Mouse (Mus musculus) cerebellum, postnatal 14 days (tissue): ENCODE data around the gene Srbd1.

Source experiments
- DNase-seq, 2 experiments: peaks; one replicate each; pipeline ENCODE4 v3.0.0; 2021; ENCODE audit warnings: mixed read lengths in 2 of 2

The Srbd1 gene

DNA sequence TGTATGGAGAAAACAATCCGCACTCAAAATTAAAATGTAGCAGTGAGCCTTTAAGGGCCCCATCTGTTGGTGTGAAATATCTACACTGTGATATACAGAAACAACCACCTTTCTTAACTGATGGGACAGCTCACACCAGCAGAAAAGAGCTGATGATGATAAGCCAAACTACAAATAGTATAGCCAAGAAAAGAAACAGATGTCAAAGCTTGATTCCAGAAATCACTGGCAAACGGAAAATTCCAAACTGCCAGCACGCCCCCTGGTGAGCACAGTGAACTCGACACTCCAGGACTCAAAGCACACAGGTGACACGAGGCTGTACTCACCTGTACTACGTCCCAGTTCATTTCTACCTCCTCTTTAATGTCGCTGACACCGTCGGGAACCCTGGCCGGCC lies 9.1 kb downstream of the Srbd1 start:
- DNase-seq = no peak

DNA sequence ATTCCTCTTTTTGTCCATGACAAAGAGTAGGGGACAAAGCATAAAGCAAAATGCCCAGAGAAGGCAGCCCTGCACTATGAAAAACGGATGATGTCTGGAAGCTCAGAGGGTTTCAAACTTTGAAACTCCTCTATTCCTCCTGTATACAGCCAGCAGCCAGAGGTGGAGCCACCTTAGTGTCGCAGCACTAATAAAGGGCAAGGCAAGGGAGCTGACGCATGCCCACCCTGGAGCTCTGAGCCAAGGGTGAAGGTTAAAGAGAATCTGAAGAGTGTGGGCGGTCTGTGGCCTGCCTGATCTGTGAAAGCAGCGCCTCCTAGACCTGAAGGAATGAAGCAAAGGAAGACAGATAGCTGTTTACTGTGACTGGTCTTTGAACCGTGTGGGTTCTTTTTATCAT lies 10.5 kb downstream of the Srbd1 start:
- no peak for DNase-seq

DNA sequence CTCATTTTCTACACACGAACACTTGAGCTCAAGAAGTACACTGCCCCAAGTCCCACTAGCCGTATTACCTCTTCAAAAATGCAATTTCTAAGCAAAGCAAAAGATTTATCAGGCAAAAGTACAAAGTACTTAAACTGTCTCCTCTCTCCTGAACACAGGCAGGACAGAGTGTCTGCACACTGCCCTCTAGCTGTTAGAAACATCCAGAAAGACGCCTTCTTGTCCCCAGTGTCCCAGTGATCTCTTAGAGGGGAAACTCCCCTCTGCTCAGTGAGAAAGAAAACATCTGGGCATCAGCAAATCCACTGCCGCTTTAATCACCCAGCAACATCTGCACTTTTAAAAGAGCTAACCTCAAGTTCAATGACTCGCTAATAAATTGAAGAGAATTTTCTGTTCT lies 12.4 kb downstream of the Srbd1 start:
- DNase-seq = no peak

DNA sequence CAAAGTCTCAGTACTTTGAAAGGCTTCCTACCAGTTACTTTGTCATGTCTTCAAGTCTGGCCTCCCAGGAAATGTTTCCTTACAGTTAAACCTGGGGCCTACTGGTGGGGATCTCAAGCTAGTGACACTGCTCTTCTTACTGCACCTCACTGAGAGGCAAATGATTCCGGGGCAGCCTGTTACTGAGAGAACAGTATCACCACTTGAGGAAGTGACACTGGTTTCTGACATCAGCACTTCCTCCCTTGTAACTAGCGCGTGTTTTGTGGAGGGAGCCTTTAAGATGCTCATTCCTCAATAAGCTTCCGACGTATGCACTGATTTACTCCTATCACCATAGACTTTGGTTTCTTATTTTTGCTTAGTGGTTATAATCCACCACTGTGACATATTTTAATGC lies 16.8 kb downstream of the Srbd1 start:
- no peak for DNase-seq

DNA sequence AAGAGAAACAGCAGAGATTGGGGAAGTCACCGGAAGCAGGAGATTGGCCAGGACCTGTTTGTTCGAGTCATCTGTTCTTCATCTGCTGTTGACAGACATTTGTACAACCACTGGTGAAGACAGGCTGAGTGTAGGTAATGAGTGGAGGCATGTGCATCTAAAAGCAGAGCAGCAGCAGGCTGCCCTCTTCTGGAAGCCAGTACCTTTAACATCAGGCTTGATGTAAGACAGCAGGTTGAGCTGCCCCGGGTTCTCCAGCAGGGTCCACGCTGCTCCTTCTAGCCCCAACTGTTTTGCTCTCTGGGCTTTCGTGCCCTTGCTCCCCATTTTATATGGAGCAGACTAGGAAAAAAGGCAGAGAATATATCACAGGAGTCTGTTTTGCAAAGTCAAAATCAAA lies 19.1 kb downstream of the Srbd1 start:
- no peak for DNase-seq

DNA sequence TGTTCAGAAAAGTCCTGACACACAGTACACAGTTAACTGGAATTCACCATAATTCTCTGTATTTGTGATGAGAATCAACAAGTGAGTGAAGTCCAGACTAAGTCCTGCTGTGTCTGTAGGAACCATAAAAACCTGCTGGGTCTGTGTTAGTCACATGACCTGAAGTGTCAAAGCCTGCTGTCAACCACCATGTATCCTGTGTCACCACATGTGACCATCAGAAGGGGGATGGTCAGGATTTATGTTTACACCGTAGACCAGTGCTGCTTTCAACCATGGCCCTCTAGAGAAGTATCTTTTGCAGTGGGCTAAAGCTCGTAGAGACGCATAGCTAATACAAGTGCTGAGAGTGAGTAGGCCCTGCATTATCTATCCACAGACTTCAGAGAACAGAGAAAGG lies 21.8 kb downstream of the Srbd1 start:
- DNase-seq = no peak

DNA sequence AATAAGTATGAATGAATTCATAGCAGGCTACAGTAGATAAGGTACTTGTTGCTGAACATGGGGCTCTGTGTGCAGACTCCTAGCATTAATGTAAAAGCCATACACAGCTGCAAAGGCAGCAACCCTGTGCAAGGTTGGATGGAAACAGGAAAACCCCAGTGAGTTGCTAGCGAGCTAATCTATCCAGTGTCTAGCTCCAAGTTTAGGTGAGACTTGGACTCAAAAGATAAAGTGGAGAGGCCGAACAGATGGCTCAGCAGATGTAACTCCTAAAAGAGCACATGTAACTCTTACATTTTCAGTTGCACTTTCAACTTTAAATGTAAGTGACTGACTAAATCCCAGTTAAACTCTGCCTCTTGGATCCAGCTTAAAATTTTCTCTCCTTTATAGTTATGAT lies 48.1 kb downstream of the Srbd1 start:
- no peak for DNase-seq

DNA sequence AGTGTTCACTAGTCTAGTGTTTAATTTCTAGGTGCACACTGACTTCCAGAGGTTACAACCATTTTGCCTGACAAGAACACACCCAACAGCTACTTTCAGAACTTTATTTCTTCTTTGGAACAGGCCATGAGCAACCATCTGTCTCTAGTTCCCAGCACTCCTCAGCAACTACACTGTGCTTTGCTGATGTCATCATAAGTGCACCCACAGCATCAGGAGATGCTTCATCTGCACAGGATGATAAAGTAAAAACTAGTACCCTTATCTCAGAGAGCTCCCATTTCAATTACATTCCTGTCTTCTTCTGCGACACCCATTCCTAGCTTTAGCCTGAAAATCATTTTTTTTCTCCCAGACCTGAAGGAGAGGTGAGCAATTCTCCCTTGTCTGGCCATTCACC lies 51.9 kb downstream of the Srbd1 start:
- no peak for DNase-seq

DNA sequence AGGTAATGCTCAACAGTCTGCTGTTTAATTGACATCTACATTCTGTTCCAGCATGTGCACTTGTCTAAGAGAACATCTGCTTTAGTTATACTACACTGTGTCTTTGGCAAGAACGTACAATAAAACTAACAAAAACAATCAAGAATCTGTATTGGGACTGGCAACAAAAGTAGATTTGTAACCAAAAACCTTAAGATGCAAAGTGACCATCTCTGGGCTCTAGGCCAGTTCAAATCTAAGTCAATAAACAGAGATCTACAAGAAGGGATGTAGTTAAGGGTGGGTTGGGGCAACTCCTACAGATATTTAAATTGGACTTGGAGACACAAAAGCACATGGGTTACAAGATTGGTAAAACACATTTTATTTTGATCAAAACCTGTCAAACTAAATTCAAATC lies 53.3 kb downstream of the Srbd1 start:
- no peak for DNase-seq

DNA sequence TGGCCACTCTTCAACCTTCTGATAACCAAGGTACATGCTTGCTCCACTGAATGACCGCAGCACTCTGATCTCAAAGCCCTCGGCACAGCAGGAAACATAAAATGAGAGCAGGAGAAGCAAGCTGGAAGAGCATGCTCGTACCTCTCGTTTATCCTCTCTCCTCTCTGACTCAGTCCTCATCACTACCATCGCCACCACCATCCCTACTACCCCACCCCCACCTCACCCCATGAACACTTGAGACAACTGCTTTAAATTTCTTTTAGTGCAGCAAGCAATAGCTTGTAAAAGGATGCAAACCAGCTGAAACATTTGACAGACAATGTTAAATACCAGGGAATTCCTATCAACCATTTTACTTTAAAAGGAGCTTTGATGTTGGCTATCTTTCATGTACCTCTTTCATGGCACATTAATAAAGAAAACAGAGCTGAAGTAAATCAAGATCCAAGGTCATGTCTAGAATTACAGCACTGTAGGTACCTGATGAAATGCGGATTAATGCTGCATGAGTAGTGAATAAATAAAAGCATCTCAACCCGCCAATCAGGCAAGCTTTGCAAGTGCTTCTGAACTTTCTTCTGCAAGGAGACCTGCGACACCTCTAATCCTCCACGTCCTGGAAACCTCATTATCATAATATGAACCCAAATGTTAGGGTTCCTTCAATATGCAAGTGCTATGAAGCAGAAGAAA lies 54.9 kb downstream of the Srbd1 start:
- DNase-seq = no peak

DNA sequence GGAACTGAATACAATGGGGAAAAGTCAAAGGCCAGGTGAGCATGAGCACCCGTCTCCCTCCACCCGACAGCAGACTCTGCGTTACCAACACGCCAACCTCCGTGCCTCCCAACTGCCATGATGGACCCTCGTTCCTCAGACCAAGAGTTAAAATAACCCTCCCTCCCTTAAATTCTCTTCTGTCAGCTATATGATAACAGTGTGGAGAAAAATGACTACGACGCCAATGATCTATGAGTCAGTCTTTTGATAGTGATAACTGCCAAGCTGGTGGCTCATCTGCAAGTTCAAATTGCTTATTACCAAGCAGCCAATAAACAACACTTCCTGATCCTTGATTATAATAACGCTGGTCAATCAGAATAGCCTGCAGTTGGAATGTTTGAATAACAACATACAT lies 57.1 kb downstream of the Srbd1 start:
- no peak for DNase-seq

DNA sequence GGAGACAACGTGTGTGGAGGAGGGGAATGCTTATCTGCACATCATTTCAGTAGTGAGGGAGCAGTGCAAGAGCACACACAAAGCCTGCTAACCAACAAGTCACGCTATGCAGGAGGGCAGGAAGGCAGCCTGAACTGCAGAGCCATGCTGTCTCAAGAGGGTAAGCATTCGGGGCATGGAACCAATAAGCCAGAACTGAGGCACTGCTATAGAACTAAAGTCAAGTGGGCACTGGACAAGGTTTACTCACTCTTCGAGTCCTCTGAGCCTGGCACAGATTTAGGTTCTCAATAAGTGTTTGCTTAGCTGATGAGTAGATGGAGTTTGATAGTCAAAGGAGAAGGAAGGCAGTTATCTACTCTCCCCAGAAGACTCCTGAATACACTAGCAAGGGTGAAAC lies 58.8 kb downstream of the Srbd1 start:
- no peak for DNase-seq

DNA sequence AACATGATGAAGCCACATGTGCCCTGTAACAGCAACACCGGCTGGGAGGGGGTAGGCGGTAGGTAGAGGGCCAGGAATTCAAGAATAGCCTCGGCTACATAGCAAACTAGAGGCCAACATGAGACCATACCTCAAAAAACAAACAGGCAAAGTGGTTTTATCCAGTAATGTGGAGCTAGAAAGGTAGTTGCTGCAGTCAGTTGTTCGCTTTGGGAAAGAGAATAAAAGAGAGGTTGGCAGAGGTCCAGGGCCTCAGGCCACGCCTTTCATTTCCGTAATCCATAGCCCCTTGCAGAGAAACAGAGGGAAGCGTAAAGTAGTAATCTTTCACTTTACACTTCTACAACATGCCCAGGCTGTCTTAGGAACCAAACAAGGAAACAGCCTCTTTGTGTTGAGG lies 61.8 kb downstream of the Srbd1 start:
- no peak for DNase-seq

DNA sequence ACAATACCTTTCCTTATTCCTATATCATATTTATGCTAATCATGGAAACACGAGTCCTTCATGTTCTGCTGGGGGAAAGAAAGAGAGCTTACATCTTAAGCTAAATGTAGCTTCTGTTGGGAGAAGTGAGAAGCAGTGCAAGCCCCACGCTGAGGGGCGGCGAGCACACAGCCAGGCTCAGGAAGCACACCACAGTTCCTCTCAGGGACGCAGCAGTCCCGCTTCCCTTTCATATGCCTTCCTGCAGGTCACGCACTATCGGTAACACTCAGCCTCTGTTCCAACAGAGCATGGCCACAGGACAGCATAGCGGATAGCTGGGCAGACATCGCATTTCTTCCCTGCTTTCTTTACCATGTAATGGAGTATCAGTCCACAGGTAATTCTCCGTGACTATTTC lies 66.9 kb downstream of the Srbd1 start:
- DNase-seq = no peak

DNA sequence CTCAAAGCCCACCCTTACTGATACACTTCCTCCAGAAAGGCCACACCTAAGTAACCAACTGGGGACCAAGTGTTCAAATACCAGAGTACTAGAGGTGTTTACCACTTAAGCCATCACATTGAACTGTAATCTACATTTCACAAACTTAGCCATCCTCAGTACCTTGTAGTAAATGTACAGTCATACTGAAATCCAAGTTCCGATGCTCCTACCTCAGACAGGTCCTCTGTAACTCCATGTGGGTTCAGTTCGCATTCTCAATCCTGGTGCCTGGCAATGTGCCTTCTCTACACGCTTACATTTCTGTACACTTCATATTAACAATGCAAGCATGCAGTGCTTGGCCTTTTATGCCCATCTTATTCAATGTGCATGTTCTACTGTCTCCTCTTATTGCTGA lies 77.5 kb downstream of the Srbd1 start:
- DNase-seq = no peak

DNA sequence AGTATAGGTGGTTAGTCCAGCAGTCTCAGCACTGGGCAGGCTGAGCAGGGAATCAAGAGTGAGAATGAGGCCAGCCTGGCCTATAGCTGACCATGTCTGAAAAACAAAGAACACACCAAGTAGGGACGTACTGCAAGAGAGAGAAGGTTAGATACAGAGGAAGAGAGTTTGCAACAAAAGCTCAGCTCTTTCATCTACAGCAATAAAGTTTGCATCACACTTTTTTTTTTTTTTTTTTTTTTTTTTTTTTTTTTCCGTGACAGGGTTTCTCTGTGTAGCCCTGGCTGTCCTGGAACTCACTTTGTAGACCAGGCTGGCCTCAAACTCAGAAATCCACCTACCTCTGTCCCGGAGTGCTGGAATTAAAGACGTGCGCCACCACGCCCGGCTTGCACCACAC lies 79.1 kb downstream of the Srbd1 start:
- no peak for DNase-seq

DNA sequence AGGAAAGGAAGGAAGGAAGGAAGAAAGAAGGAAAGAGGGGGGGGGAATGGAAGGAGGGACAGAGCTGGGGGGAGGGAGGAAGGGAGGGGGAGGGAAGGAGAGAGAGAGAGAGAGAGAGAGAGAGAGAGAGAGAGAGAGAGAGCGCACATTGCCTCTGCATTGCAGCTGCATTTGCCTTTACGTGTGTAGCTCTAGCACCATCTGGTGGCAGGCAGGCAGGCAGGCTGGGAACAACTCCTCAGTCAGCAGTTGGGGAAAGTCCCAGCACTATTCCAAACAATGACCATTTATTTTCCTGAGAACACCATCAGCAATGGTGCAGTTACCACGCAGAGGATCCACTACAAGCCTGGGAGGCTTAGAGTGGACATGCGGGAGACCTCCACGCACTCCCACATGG lies 81.5 kb downstream of the Srbd1 start:
- DNase-seq = peak; percentile 72 to 79

DNA sequence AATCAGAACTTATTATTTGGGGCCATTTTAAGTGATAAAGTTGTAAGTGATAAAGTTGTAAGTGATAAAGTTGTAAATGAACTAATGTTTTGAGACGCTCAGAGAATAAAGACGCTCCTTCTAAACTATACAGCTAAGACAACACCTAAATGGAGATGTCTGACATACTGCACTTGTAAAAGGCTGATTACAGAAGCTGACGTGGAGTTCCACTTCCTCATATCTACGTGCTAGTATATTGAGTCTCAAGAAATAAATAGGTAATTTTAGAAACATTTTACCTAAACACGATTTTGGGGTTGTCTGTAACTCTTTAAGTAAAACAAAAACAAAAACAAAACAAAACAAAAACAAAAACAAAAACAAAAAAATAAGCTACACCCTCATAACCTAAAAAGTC lies 84.1 kb downstream of the Srbd1 start:
- DNase-seq = no peak

DNA sequence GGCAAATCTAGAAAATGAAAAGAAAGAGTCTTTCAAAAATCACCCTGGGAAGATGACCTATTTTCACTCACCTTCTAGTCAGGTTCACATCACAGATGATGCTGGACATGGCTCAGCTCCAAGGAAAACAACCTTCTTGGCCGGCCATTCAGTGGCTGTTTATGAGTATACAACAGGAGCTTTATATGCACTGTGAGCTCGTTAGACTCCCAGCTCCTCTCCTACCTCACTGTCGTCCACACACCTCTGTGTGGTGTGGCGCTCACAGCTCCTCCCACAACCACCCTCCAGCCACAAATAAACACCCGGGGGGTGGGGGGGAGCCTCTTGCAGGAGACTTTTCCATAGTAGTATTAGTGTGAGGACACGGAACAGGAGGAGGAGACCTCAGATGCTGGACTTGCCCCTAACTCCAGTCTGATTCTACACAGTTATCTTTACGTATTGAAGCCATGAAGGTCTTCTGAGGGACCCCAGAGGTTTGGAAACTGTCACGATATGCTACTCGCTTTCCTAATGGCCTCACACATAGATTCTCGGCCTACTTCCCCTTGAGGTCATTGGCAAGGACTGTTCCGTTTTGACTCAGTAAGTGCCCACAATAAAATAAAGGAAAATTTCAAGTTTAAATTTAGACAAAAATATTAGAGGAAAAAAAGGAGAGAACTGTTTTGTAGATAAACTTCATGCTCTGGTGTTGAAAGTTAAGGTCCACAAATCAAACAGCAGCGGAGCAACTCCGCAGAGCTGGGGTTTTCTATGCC lies 104.6 kb downstream of the Srbd1 start:
- peak; percentile 13 to 32 for DNase-seq

DNA sequence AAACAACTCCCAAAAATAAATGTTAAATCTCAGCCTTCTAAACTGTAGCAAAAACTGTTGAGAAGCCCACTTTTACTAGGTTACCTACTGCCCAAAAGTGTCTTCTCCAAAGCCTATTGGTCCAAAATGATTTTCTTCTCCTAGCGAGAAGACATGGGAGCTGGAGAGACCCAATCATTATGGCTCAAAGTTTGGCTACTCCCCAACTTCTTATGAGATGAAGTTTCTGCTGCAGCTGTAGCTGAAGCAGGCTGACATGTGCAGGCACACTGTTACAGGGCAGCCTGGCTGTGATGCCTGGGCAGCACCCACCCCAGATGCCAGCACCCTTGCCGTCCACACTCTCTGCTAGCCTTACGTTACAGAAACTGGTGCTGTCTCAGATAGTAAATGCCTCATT lies 105.2 kb downstream of the Srbd1 start:
- DNase-seq = no peak

DNA sequence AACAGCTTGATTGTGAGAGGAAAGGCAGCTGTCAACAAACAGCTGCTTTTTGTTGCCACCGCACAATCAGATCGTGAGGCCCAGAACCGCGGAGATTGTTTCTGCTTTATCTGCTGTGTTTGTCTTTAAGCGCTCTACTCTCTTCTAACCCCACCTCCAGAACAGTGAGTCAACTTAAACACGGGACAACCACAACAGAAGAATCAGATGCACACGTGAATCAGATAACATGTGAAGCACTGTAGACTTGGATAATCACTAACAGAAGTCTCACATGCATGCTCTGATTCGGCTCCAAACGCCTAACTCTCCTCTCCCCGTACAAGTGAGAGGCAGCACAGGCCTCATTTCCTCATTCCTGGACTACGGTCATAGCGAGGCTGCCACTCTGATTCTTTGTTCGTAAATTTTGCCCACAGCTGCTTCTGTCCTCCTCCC lies 106.7 kb downstream of the Srbd1 start:
- no peak for DNase-seq

DNA sequence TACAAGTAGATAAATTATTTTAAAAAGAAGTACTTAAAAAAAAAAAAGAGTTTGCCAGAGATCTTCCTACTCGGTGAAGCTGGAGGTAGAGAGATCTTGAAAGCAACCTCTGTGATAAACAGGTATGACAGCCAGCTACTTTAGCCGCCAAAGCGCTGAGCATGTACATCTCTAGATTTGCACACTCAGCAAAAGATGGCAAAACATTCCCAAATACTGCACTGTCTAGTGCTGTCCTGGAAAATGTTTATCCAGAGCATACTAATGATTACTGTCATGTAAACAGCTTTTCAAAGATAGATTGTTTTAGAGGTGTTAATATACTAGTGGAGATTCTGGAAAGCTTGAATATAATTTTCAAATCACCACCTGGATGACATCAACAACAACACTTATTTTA lies 109.4 kb downstream of the Srbd1 start:
- DNase-seq = no peak

DNA sequence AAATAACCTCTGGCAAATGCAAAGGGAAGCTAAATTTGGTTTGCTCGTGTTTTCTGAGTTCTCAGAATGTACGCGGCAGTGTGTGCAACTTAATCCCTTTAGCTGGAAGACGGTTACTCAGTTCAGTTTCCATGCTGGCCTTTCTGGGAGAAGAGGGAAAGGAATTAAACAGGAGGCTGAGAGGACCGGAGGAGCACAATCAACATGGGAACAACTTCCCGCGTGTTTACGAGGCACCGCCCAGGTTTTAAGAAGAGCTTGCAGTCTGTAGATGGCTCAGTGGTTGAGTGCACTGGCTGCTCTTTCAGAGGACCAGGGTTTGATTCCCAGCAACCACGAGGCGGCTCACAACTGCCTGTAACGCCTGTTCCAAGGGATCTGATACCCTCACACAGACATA lies 109.8 kb downstream of the Srbd1 start:
- no peak for DNase-seq

DNA sequence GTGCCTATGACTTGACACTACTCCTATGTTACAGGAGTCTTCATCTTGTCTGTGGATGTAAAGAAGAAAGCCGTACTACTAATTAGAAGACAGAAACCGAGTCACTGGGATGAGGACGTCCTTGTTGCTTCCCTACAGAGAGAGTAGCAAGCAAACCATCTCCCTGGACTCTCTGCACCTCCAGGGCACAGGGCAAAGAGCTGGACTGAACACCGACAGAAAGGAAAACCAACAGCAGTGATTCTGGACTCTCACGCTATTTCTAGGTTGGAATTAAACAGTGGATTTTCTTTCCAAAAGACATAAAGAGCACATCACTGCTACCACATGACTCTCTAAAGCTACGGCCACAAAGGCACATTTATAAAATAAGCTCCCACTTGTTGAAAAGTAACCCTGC lies 110.3 kb downstream of the Srbd1 start:
- DNase-seq = no peak
